Mouse (Mus musculus) hindbrain, embryonic 14.5 days (tissue): Measurements from ENCODE around the gene Ddo. TPM values are rescaled to one million over a fixed set of nuclear protein-coding genes. Genes with fewer than 3 reads are reported as not detected.
A peak's percentile ranks its signal among the peaks of the same experiment; 100 is the strongest.

Source experiments
- ATAC-seq: fragments of 200-750 bp; cut with Nextera tagmentation; 2 replicates; pipeline ENCODE4 v1.8.0; 2017; ENCODE audit warnings: moderate number of reproducible peaks, mild to moderate bottlenecking, moderate TSS enrichment, moderate library complexity; ENCODE audit not compliant: low FRiP score
- DNase-seq: peaks from one replicate; pipeline ENCODE4 v3.0.0-alpha.2; 2015; ENCODE audit warnings: low spot score
- H3K27ac ChIP-seq: fragments of 300-500 bp; sonication (generic); 2 replicates; pipeline ENCODE4 v1.5.1; 2014; ENCODE audit warnings: mild to moderate bottlenecking, moderate library complexity
- H3K27me3 ChIP-seq: fragments of 300-500 bp; sonication (generic); 2 replicates; pipeline ENCODE4 v1.6.1; 2014; ENCODE audit warnings: mild to moderate bottlenecking, low read length, mixed read lengths; ENCODE audit not compliant: control insufficient read depth, insufficient read depth
- H3K36me3 ChIP-seq: fragments of 300-500 bp; sonication (generic); replicated peaks from 2 replicates; pipeline ENCODE4 v1.6.1; 2014; ENCODE audit not compliant: control insufficient read depth, insufficient read depth
- H3K4me1 ChIP-seq: fragments of 300-500 bp; sonication (generic); replicated peaks from 2 replicates; pipeline ENCODE4 v1.6.1; 2014; ENCODE audit warnings: antibody characterized with exemption, low read length, mixed read lengths; ENCODE audit not compliant: control insufficient read depth, insufficient read depth
- H3K4me2 ChIP-seq: fragments of 300-500 bp; sonication (generic); replicated peaks from 2 replicates; pipeline ENCODE4 v1.6.1; 2014; ENCODE audit warnings: mild to moderate bottlenecking, moderate library complexity
- H3K4me3 ChIP-seq: fragments of 300-500 bp; sonication (generic); replicated peaks from 2 replicates; pipeline ENCODE4 v1.5.1; 2014; ENCODE audit warnings: mild to moderate bottlenecking, low read length
- H3K9ac ChIP-seq: fragments of 300-500 bp; sonication (generic); 2 replicates; pipeline ENCODE4 v1.6.1; 2014
- H3K9me3 ChIP-seq: fragments of 300-500 bp; sonication (generic); 2 replicates; pipeline ENCODE4 v1.6.1; 2016; ENCODE audit warnings: low read length; ENCODE audit not compliant: control insufficient read depth
- WGBS: fragments of 180-500 bp; shearing (Covaris S2); extraction: QIAGEN DNeasy Blood & Tissue Kit; methylation state at CpG from one replicate; pipeline ENCODE4 v1.1.7; 2014; 5-methylcytosine and 5-hydroxymethylcytosine counted together
- polyA plus RNA-seq: library from polyadenylated mRNA; unstranded; fragments of >200 nt; fragmentation: Nextera tagmentation; extraction: Ambion mirVana; gene quantifications from 2 replicates; pipeline ENCODE4 v1.2.1, GENCODE M21; 2014

Ddo gene
- polyA plus RNA-seq, 1 experiment from 2014 or later, result 1.7 TPM

- ATAC-seq (no peak), DNase-seq (no peak)
- no peaks in the 10 kb centered on the region for H3K27me3 ChIP-seq
- H3K27ac ChIP-seq, result no peak overlapping the region
- H3K4me2 ChIP-seq, result no peak overlapping the region
- H3K9me3 ChIP-seq, result no peaks in the 10 kb centered on the region
- H3K4me1 ChIP-seq, result 0 out of 2 replicates have a peak, but pooled peaks cover 4% of the 10 kb centered on the region
- WGBS, result 92% methylated on average over 13 of the region's 13 CpGs
- no peaks in the 10 kb centered on the region for H3K36me3 ChIP-seq
- no peak overlapping the region for H3K4me3 ChIP-seq
- H3K9ac ChIP-seq, result no peak overlapping the region
These were observed 88.6 kb downstream of the Ddo start for GRCm38 (mm10) chr10:40718362-40718761.

DNA sequence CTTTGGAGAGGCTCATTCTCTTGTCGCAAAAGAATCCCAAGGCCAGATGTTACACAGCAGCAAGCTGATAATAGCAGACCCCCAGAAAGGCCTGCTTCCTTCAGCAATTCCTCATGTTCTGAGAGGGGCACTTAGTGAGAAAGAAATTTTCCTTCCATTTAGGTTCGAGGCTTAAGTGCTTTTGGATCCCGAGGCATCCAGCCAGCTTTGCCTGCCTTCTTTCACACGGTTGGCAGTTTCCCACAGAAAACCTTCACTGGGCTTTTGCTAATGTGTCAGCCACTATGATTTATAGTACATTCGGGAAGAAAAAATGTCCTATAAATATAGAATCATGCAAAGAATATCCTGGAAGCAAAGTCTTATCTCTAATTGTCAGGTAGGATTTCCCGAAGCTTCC lies 89.3 kb downstream of the Ddo start:
- ATAC-seq (no peak), DNase-seq (no peak)
- Histone ChIP-seq H3K27ac (no peak overlapping the region), H3K36me3 (no peaks in the 10 kb centered on the region), H3K27me3 (no peaks in the 10 kb centered on the region), H3K4me1 (0 out of 2 replicates have a peak, but pooled peaks cover 4% of the 10 kb centered on the region), H3K4me3 (no peak overlapping the region), H3K9me3 (no peaks in the 10 kb centered on the region), H3K4me2 (no peak overlapping the region), H3K9ac (no peak overlapping the region)
- 68% methylated on average over 6 of the region's 6 CpGs for WGBS

DNA sequence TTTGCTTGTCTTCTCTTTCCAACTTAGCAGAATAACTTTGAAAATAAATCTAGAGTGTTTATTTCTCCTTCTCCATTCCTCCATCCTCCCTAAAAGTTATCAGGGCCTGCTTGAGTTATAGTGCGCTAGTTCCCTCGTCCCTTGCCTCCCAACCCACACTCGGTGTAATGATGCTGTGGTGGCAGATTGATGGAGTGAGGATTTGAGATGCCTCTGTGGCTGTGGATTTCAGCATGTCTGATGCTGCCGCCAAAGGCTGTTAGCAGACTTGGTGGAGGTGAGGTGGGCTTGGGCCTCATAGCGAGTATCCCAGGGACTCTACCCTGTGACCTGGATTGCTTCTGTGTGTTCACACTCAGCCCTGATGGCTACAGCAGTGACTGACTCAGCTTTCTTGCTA lies 91.1 kb downstream of the Ddo start:
- no peaks in the 10 kb centered on the region for H3K27me3 ChIP-seq
- H3K27ac ChIP-seq, result peak overlapping the region; percentile 29; the same call in 1 of the 2 replicates
- H3K4me1 ChIP-seq, result 0 out of 2 replicates have a peak, but pooled peaks cover 4% of the 10 kb centered on the region
- H3K9ac ChIP-seq, result no peak overlapping the region
- 68% methylated on average over 5 of the region's 5 CpGs for WGBS
- H3K4me2 ChIP-seq, result no peak overlapping the region
- H3K36me3 ChIP-seq, result no peaks in the 10 kb centered on the region
- no peaks in the 10 kb centered on the region for H3K9me3 ChIP-seq
- no peak overlapping the region for H3K4me3 ChIP-seq
- DNase-seq, result no peak
- ATAC-seq, result no peak

GRCm38 (mm10) chr10:40724342-40724741 lies 94.5 kb downstream of the Ddo start:
- Histone ChIP-seq H3K27ac (no peak overlapping the region), H3K36me3 (no peaks in the 10 kb centered on the region), H3K4me1 (peaks cover 22% of the 10 kb centered on the region), H3K4me3 (no peak overlapping the region), H3K9ac (no peak overlapping the region), H3K9me3 (no peaks in the 10 kb centered on the region), H3K27me3 (no peaks in the 10 kb centered on the region), H3K4me2 (no peak overlapping the region)
- ATAC-seq (no peak), DNase-seq (no peak)
- WGBS, result 15% methylated on average over 6 of the region's 6 CpGs

GRCm38 (mm10) chr10:40725066-40725465 lies 95.3 kb downstream of the Ddo start:
- Histone ChIP-seq H3K9me3 (no peaks in the 10 kb centered on the region), H3K27ac (no peak overlapping the region), H3K4me1 (peaks cover 22% of the 10 kb centered on the region), H3K9ac (no peak overlapping the region), H3K4me3 (no peak overlapping the region), H3K4me2 (no peak overlapping the region), H3K27me3 (no peaks in the 10 kb centered on the region), H3K36me3 (no peaks in the 10 kb centered on the region)
- WGBS, result 39% methylated on average over 4 of the region's 4 CpGs
- no peak for DNase-seq
- ATAC-seq, result no peak

- no peak overlapping the region for H3K27ac ChIP-seq
- no peaks in the 10 kb centered on the region for H3K9me3 ChIP-seq
- peaks cover 22% of the 10 kb centered on the region for H3K4me1 ChIP-seq
- H3K9ac ChIP-seq, result no peak overlapping the region
- no peaks in the 10 kb centered on the region for H3K36me3 ChIP-seq
- ATAC-seq, result no peak
- H3K27me3 ChIP-seq, result no peaks in the 10 kb centered on the region
- H3K4me3 ChIP-seq, result no peak overlapping the region
- DNase-seq, result no peak
- H3K4me2 ChIP-seq, result no peak overlapping the region
- WGBS, result 90% methylated on average over 4 of the region's 4 CpGs
These were observed 95.7 kb downstream of the Ddo start for GRCm38 (mm10) chr10:40725471-40725870.

DNA sequence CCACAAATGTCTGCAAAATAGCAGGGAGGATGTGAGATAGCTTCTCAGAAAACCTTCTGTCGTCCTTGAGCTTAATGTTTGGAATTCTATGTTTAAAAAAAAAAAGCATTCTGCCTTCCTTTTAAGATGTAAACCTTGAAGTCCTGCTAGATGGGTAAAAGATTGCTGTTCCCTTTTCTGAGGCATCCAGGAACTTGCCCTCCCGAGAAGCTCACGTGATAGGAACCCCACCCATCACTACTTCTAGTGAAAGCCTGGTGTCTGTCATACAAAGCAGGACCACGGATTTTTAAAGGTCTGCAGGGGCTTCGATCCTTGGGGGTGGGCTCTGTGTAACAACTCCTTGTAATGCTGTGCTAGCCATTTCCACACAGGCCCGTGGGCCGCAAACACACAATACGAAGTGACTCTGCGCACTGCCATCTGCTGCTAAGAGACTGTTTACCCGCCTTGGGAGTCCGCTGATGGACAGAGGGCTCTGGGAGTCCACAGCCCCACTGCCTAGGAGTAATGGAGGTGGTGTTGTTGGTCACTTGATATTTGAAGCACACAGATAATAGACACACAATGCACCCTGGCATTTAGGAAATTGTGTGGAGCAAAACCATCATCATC lies 96.6 kb downstream of the Ddo start:
- H3K4me3 ChIP-seq, result no peak overlapping the region
- H3K9ac ChIP-seq, result no peak overlapping the region
- no peaks in the 10 kb centered on the region for H3K36me3 ChIP-seq
- peak overlapping the region; percentile 76 for H3K27ac ChIP-seq
- H3K27me3 ChIP-seq, result no peaks in the 10 kb centered on the region
- DNase-seq (no peak), ATAC-seq (no peak)
- H3K9me3 ChIP-seq, result no peaks in the 10 kb centered on the region
- H3K4me2 ChIP-seq, result no peak overlapping the region
- WGBS, result 49% methylated on average over 11 of the region's 11 CpGs
- peaks cover 18% of the 10 kb centered on the region for H3K4me1 ChIP-seq

GRCm38 (mm10) chr10:40726989-40727388 lies 97.2 kb downstream of the Ddo start:
- no peaks in the 10 kb centered on the region for H3K9me3 ChIP-seq
- no peaks in the 10 kb centered on the region for H3K36me3 ChIP-seq
- H3K4me2 ChIP-seq, result no peak overlapping the region
- H3K4me1 ChIP-seq, result peaks cover 18% of the 10 kb centered on the region
- ATAC-seq, result peak; percentile 55; the same call in 1 of the 2 replicates
- H3K27ac ChIP-seq, result peak overlapping the region; percentile 76
- DNase-seq, result peak; percentile 53
- no peak overlapping the region for H3K4me3 ChIP-seq
- no peak overlapping the region for H3K9ac ChIP-seq
- WGBS, result 19% methylated on average over 5 of the region's 5 CpGs
- no peaks in the 10 kb centered on the region for H3K27me3 ChIP-seq

DNA sequence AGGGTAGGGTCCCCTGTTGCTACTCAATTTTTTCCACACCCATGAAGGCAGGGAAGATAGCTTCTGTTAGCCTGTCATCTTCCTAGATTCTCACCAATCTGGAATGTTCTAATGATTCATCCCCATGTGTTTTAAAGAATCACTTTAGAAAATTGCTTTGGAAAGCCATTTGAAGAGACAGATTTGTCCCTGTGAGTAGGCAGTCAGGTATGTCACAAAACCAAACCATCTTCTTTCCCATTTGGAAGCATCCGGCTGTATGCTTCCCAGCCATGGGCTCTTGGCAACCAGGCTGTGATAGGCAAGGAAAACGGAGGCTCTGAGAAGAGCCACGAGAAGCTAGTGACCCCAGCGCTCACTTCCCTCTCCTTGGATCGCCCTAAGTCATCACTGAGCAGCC lies 100.4 kb downstream of the Ddo start:
- Histone ChIP-seq H3K36me3 (no peaks in the 10 kb centered on the region), H3K9ac (no peak overlapping the region), H3K27me3 (no peaks in the 10 kb centered on the region), H3K9me3 (no peaks in the 10 kb centered on the region), H3K4me2 (no peak overlapping the region), H3K4me1 (peaks cover 18% of the 10 kb centered on the region), H3K27ac (no peak overlapping the region), H3K4me3 (no peak overlapping the region)
- DNase-seq, result no peak
- WGBS, result 78% methylated on average over 5 of the region's 5 CpGs
- ATAC-seq, result no peak
